Mouse (Mus musculus) MEL (cell line): ENCODE results near the gene Dpysl5. TPM values are rescaled to one million over a fixed set of nuclear protein-coding genes. Genes with fewer than 3 reads are reported as not detected.

Source experiments
- DNase-seq: peaks from one replicate; pipeline ENCODE4 v3.0.0; 2011; ENCODE audit warnings: low read depth, low spot score
- H3K27ac ChIP-seq: 2 replicates; pipeline ENCODE4 v1.5.1; 2012; ENCODE audit warnings: low read depth, mild to moderate bottlenecking, control low read depth, low read length, moderate library complexity; ENCODE audit not compliant: control insufficient read depth
- H3K27me3 ChIP-seq, 2 experiments: fragments of 150-350 bp in 1 of 2; sonication (generic) in 1 of 2; 2 replicates each; pipeline ENCODE4 v1.6.1; 2012; ENCODE audit warnings: low read length in 2 of 2, mild to moderate bottlenecking in 2 of 2, improper control_type of control experiment in 1 of 2, moderate library complexity in 1 of 2; ENCODE audit not compliant: insufficient read depth in 2 of 2, control insufficient read depth in 1 of 2
- H3K36me3 ChIP-seq, 2 experiments: 2 replicates each; pipeline ENCODE4 v1.6.1; 2012 to 2014; ENCODE audit warnings: low read length in 2 of 2, improper control_type of control experiment in 1 of 2, inconsistent platforms in 1 of 2, mild to moderate bottlenecking in 1 of 2; ENCODE audit not compliant: insufficient read depth in 2 of 2, control insufficient read depth in 1 of 2
- H3K4me1 ChIP-seq, 2 experiments: fragments of 150-350 bp in 1 of 2; sonication (generic) in 1 of 2; 2 replicates each; pipeline ENCODE4 v1.6.1; 2012; ENCODE audit warnings: low read length in 2 of 2, improper control_type of control experiment in 1 of 2, mild to moderate bottlenecking in 1 of 2; ENCODE audit not compliant: insufficient read depth in 2 of 2, control insufficient read depth in 1 of 2
- H3K4me3 ChIP-seq, 2 experiments: fragments of 150-350 bp in 1 of 2; sonication (generic) in 1 of 2; 2 replicates each; pipeline ENCODE4 v1.5.1; 2012; ENCODE audit warnings: low read depth in 2 of 2, low read length in 2 of 2, mild to moderate bottlenecking in 2 of 2, moderate library complexity in 2 of 2, control low read depth in 1 of 2, improper control_type of control experiment in 1 of 2; ENCODE audit not compliant: control insufficient read depth in 1 of 2, insufficient read depth in 1 of 2
- H3K79me2 ChIP-seq: 2 replicates; pipeline ENCODE4 v1.6.1; 2012; ENCODE audit warnings: mild to moderate bottlenecking, low read length, moderate library complexity; ENCODE audit not compliant: control insufficient read depth, poor library complexity, insufficient read depth
- H3K9ac ChIP-seq: 2 replicates; pipeline ENCODE4 v1.6.1; 2012; ENCODE audit warnings: low read depth, mild to moderate bottlenecking, control low read depth, low read length, moderate library complexity; ENCODE audit not compliant: control insufficient read depth, poor library complexity, severe bottlenecking
- H3K9me3 ChIP-seq: fragments of 150-350 bp; sonication (generic); replicated peaks from 2 replicates; pipeline ENCODE4 v1.6.1; 2012; ENCODE audit warnings: mild to moderate bottlenecking, low read length, improper control_type of control experiment, moderate library complexity; ENCODE audit not compliant: insufficient read depth
- BHLHE40 ChIP-seq: IDR thresholded peaks from 2 replicates; pipeline ENCODE4 v1.6.1; 2012; ENCODE audit warnings: low read depth, mild to moderate bottlenecking, inconsistent platforms, low read length, improper control_type of control experiment, borderline replicate concordance
- CHD1 ChIP-seq: IDR thresholded peaks from 2 replicates; pipeline ENCODE4 v1.6.1; 2012; ENCODE audit warnings: low read depth, mild to moderate bottlenecking, inconsistent platforms, low read length, improper control_type of control experiment
- CHD2 ChIP-seq: IDR thresholded peaks from 2 replicates; pipeline ENCODE4 v1.6.1; 2011; ENCODE audit warnings: low read length, improper control_type of control experiment
- CTCF ChIP-seq, 3 experiments: IDR thresholded peaks in 2 of 3; conservative IDR thresholded peaks in 1 of 3; 2 replicates each; pipeline ENCODE4 v1.5.1; 2011 to 2012; ENCODE audit warnings: low read length in 3 of 3, low read depth in 2 of 3, mild to moderate bottlenecking in 2 of 3, improper control_type of control experiment in 1 of 3, inconsistent platforms in 1 of 3, mixed read lengths in 1 of 3, moderate library complexity in 1 of 3; ENCODE audit not compliant: control insufficient read depth in 1 of 3, insufficient read depth in 1 of 3, poor library complexity in 1 of 3, severe bottlenecking in 1 of 3
- ELF1 ChIP-seq: IDR thresholded peaks from 2 replicates; pipeline ENCODE4 v1.6.1; 2014; ENCODE audit warnings: low read depth, mild to moderate bottlenecking, inconsistent platforms, low read length, improper control_type of control experiment, moderate library complexity
- ETS1 ChIP-seq: IDR thresholded peaks from 2 replicates; pipeline ENCODE4 v1.6.1; 2012; ENCODE audit warnings: low read depth, mild to moderate bottlenecking, inconsistent platforms, low read length, improper control_type of control experiment, moderate library complexity
- GABPA ChIP-seq: IDR thresholded peaks from 2 replicates; pipeline ENCODE4 v1.6.1; 2012; ENCODE audit warnings: low read depth, mild to moderate bottlenecking, inconsistent platforms, low read length, improper control_type of control experiment, moderate library complexity
- HCFC1 ChIP-seq: IDR thresholded peaks from 2 replicates; pipeline ENCODE4 v1.6.1; 2012; ENCODE audit warnings: low read depth, mild to moderate bottlenecking, inconsistent platforms, low read length, improper control_type of control experiment, moderate library complexity
- JUND ChIP-seq: IDR thresholded peaks from 2 replicates; pipeline ENCODE4 v1.6.1; 2011; ENCODE audit warnings: low read depth, mild to moderate bottlenecking, improper control_type of control experiment, low read length
- KAT2A ChIP-seq: conservative IDR thresholded peaks from 2 replicates; pipeline ENCODE4 v1.6.1; 2012; ENCODE audit warnings: low read depth, low read length, improper control_type of control experiment, inconsistent platforms
- MAFK ChIP-seq: IDR thresholded peaks from 2 replicates; pipeline ENCODE4 v1.6.1; 2011; ENCODE audit warnings: low read depth, mild to moderate bottlenecking, low read length, improper control_type of control experiment, borderline replicate concordance
- MAX ChIP-seq: IDR thresholded peaks from 2 replicates; pipeline ENCODE4 v1.6.1; 2011; ENCODE audit warnings: low read length, improper control_type of control experiment
- MAZ ChIP-seq: IDR thresholded peaks from 2 replicates; pipeline ENCODE4 v1.6.1; 2012; ENCODE audit warnings: low read depth, mild to moderate bottlenecking, inconsistent platforms, low read length, improper control_type of control experiment
- MEF2A ChIP-seq: IDR thresholded peaks from 2 replicates; pipeline ENCODE4 v1.6.1; 2014; ENCODE audit warnings: low read depth, mild to moderate bottlenecking, inconsistent platforms, low read length, improper control_type of control experiment; ENCODE audit not compliant: poor library complexity, insufficient replicate concordance, severe bottlenecking; ENCODE audit errors: extremely low read depth
- MXI1 ChIP-seq: IDR thresholded peaks from 2 replicates; pipeline ENCODE4 v1.6.1; 2011; ENCODE audit warnings: mild to moderate bottlenecking, low read depth, low read length, improper control_type of control experiment
- MYB ChIP-seq: IDR thresholded peaks from 2 replicates; pipeline ENCODE4 v1.6.1; 2011; ENCODE audit warnings: mild to moderate bottlenecking, low read depth, low read length, improper control_type of control experiment
- NELFE ChIP-seq: IDR thresholded peaks from 2 replicates; pipeline ENCODE4 v1.6.1; 2011; ENCODE audit warnings: low read depth, low read length, improper control_type of control experiment
- POLR2A ChIP-seq, 2 experiments: IDR thresholded peaks; 2 replicates each; pipeline ENCODE4 v1.6.1; 2011 to 2012; ENCODE audit warnings: low read length in 2 of 2, mild to moderate bottlenecking in 2 of 2, control low read depth in 1 of 2, improper control_type of control experiment in 1 of 2, low read depth in 1 of 2, moderate library complexity in 1 of 2; ENCODE audit not compliant: control insufficient read depth in 1 of 2, insufficient read depth in 1 of 2, poor library complexity in 1 of 2
- RAD21 ChIP-seq: IDR thresholded peaks from 2 replicates; pipeline ENCODE4 v1.6.1; 2011; ENCODE audit warnings: mild to moderate bottlenecking, low read depth, low read length, improper control_type of control experiment
- SIN3A ChIP-seq: IDR thresholded peaks from 2 replicates; pipeline ENCODE4 v1.6.1; 2012; ENCODE audit warnings: low read length, improper control_type of control experiment, inconsistent platforms
- SMC3 ChIP-seq: IDR thresholded peaks from 2 replicates; pipeline ENCODE4 v1.6.1; 2011; ENCODE audit warnings: low read depth, low read length, improper control_type of control experiment
- TBP ChIP-seq: IDR thresholded peaks from 2 replicates; pipeline ENCODE4 v1.8.0; 2011; ENCODE audit warnings: low read depth, low read length, improper control_type of control experiment
- TCF12 ChIP-seq: IDR thresholded peaks from 2 replicates; pipeline ENCODE4 v1.6.1; 2014; ENCODE audit warnings: low read depth, mild to moderate bottlenecking, inconsistent platforms, low read length, improper control_type of control experiment, moderate library complexity
- UBTF ChIP-seq: IDR thresholded peaks from 2 replicates; pipeline ENCODE4 v1.6.1; 2012; ENCODE audit warnings: low read depth, mild to moderate bottlenecking, inconsistent platforms, low read length, improper control_type of control experiment, moderate library complexity, borderline replicate concordance; ENCODE audit not compliant: insufficient read depth
- USF1 ChIP-seq: IDR thresholded peaks from 2 replicates; pipeline ENCODE4 v1.6.1; 2014; ENCODE audit warnings: low read depth, mild to moderate bottlenecking, inconsistent platforms, low read length, improper control_type of control experiment, moderate library complexity
- ZC3H11A ChIP-seq: IDR thresholded peaks from 2 replicates; pipeline ENCODE4 v1.6.1; 2012; ENCODE audit warnings: low read depth, mild to moderate bottlenecking, inconsistent platforms, low read length, improper control_type of control experiment
- ZNF384 ChIP-seq: IDR thresholded peaks from 2 replicates; pipeline ENCODE4 v1.6.1; 2012; ENCODE audit warnings: low read depth, mild to moderate bottlenecking, inconsistent platforms, low read length, improper control_type of control experiment
- polyA plus RNA-seq, 2 experiments: library from polyadenylated mRNA; stranded (reverse) in 1 of 2; unstranded in 1 of 2; fragments of >175 nt in 1 of 2; fragments of >200 nt in 1 of 2; gene quantifications; 2 replicates each; pipeline versions ENCODE4 v1.2.1 to v1.2.4; 2012; ENCODE audit warnings: low replicate concordance in 2 of 2, low read depth in 1 of 2; ENCODE audit not compliant: insufficient read length in 2 of 2, insufficient read depth in 1 of 2, missing spikeins in 1 of 2
- total RNA-seq: library from RNA; depleted of rRNA; stranded (reverse); fragments of 300-350 nt; gene quantifications from 2 replicates; pipeline ENCODE4 v1.2.3, GENCODE M21; 2012

Gene Dpysl5
- total and polyA plus RNA-seq, 3 experiments, result not detected

DNA sequence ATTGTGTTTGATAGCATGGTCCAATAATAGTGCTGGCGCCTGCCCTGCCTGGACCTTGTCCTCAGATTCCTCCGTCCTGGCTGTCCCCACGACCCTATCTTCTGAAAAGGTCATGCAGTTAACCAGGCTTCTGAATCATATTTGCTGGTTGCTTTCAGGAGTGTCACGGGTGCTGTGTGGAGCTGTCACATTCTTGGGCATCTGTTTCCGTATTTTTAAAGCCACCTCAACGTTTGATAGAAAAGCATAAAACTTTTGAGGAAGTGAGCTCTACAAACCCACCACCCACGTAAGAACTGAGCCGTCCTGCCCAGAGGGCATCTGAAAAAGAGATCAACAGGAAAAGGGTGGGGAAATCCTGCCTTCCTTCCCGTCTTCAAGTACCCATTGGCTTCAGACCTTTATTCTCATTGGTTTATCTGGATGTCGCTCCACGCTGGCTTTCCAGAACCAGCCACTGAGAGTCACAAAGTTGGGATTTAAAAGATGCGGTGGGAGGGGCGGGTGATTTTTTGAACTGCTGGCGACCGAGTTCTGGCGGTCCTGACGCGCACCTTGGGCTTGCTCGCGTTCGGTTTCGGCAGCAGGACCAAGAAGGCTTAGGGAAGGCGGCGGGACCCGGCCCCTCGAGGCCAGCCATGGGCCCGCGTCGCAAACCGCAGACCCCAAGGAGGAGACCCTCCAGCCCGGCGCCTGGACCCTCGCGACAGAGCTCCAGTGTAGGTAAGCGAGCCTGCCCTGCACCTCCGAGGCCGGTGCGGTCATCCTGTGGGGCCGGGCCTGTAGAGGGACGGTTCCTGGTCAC, 44.8 kb upstream of the Dpysl5 start, which contains the start of gene Cenpa (continued):
- TF ChIP-seq CTCF (IDR thresholded peaks at IDR 0.05 in 2 of 3, conservative IDR thresholded peaks at IDR 0.05 in 1 of 3; ENCODE audit: control insufficient read depth in 1 of 3, insufficient read depth in 1 of 3, low read depth in 2 of 3, low read length in 3 of 3, poor library complexity in 1 of 3, severe bottlenecking in 1 of 3) (no peak), HCFC1 (peak; percentile 85), MAFK (0 out of 2 replicates have a peak, but pooled peaks have one; percentile 37), CHD2 (peak; percentile 87)

DNA sequence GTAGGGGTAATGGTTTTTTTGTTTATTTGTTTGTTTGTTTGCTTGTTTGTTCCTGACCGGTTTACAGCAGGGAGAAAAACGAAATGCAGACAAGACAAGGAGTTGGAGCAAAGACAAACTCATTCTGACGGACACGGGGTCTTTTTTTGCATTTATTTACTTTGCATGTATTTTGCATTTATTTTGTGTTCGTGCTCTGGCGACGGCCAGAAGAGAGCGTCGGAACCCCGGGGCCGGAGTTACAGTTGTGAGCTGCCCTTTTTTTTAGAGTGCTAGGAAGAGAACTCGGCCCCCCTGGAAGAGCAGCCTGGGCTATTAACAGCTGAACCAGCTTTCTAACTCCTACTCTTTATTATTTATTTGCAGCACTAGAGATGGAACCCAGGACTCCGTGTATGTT, 44.1 kb upstream of the Dpysl5 start:
- peaks cover 41% of the 10 kb centered on the region for H3K79me2 ChIP-seq
- peak overlapping the region; percentile 88 to 97 for H3K4me3 ChIP-seq
- H3K27ac ChIP-seq, result peak overlapping the region; percentile 92
- peaks cover 15 to 26% of the 10 kb centered on the region in 2 experiments for H3K4me1 ChIP-seq
- peaks cover 31 to 38% of the 10 kb centered on the region in 2 experiments for H3K36me3 ChIP-seq
- peak overlapping the region; percentile 90 for H3K9ac ChIP-seq
- H3K9me3 ChIP-seq, result no peaks in the 10 kb centered on the region
- H3K27me3 ChIP-seq, result no peaks in the 10 kb centered on the region
- no peak for DNase-seq
- TF ChIP-seq CTCF (IDR thresholded peaks at IDR 0.05 in 2 of 3, conservative IDR thresholded peaks at IDR 0.05 in 1 of 3; ENCODE audit: control insufficient read depth in 1 of 3, insufficient read depth in 1 of 3, low read depth in 2 of 3, low read length in 3 of 3, poor library complexity in 1 of 3, severe bottlenecking in 1 of 3) (no peak), GABPA (no peak), CHD1 (peak; percentile 95)

DNA sequence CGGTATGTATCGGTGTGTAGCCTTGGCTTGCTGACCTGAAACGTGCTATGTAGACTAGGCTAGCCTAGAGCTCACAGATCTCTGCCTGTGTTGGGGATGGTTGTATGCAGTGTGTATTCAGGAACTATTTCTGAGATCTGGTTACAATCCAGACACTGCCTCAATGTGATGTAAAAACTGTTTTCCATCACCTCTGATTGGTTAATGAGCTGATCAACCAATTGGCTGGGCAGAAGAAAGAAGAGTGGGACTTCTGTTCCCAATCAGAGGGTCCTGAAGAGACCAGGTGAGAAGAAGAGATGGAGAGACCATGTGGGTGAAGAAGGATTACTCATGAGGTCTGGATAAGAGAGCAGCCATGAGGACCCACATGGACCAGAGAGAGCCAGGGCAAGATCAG, 43.7 kb upstream of the Dpysl5 start:
- peak overlapping the region; percentile 90 for H3K9ac ChIP-seq
- peak overlapping the region; percentile 92 for H3K27ac ChIP-seq
- DNase-seq, result peak; percentile 81
- no peaks in the 10 kb centered on the region for H3K27me3 ChIP-seq
- peaks cover 44% of the 10 kb centered on the region for H3K79me2 ChIP-seq
- peaks cover 15 to 26% of the 10 kb centered on the region in 2 experiments for H3K4me1 ChIP-seq
- peak overlapping the region; percentile 88 to 97 for H3K4me3 ChIP-seq
- peaks cover 35 to 39% of the 10 kb centered on the region in 2 experiments for H3K36me3 ChIP-seq
- no peaks in the 10 kb centered on the region for H3K9me3 ChIP-seq
- no peak for TF ChIP-seq KAT2A
- TF ChIP-seq USF1, result no peak
- no peak for TF ChIP-seq RAD21
- no peak for TF ChIP-seq BHLHE40
- no peak for TF ChIP-seq CTCF (IDR thresholded peaks at IDR 0.05 in 2 of 3, conservative IDR thresholded peaks at IDR 0.05 in 1 of 3; ENCODE audit: control insufficient read depth in 1 of 3, insufficient read depth in 1 of 3, low read depth in 2 of 3, low read length in 3 of 3, poor library complexity in 1 of 3, severe bottlenecking in 1 of 3)
- TF ChIP-seq TCF12, result no peak
- no peak for TF ChIP-seq UBTF
- peak in 1 of 2 experiments; percentile 55; a peak in 2 of 4 replicates for TF ChIP-seq POLR2A (IDR thresholded peaks at IDR 0.05; ENCODE audit: control insufficient read depth in 1 of 2, insufficient read depth in 1 of 2, low read depth in 1 of 2, low read length in 2 of 2, poor library complexity in 1 of 2)
- no peak for TF ChIP-seq ETS1
- TF ChIP-seq MAFK, result no peak
- TF ChIP-seq SIN3A, result no peak; the same call in 1 of the 2 replicates
- no peak for TF ChIP-seq GABPA
- TF ChIP-seq ZC3H11A, result no peak
- no peak for TF ChIP-seq MAZ
- no peak for TF ChIP-seq ELF1
- no peak for TF ChIP-seq CHD2
- TF ChIP-seq MXI1, result 0 out of 2 replicates have a peak, but pooled peaks have one; percentile 8
- TF ChIP-seq ZNF384, result no peak; the same call in 1 of the 2 replicates
- no peak for TF ChIP-seq MEF2A
- TF ChIP-seq TBP, result peak; percentile 47
- no peak for TF ChIP-seq MYB
- no peak for TF ChIP-seq JUND
- TF ChIP-seq SMC3, result no peak
- TF ChIP-seq MAX, result peak; percentile 76; the same call in 1 of the 2 replicates
- peak; percentile 40; the same call in 1 of the 2 replicates for TF ChIP-seq NELFE
